Mouse (Mus musculus): ENCODE results near the gene Uroc1. TPM values are rescaled to one million over a fixed set of nuclear protein-coding genes. Genes with fewer than 3 reads are reported as not detected.

Uroc1 gene
- 0.04 TPM in 1 of 2 replicates, not detected in the other for polyA plus RNA-seq (2012; rRNA removed)

DNA sequence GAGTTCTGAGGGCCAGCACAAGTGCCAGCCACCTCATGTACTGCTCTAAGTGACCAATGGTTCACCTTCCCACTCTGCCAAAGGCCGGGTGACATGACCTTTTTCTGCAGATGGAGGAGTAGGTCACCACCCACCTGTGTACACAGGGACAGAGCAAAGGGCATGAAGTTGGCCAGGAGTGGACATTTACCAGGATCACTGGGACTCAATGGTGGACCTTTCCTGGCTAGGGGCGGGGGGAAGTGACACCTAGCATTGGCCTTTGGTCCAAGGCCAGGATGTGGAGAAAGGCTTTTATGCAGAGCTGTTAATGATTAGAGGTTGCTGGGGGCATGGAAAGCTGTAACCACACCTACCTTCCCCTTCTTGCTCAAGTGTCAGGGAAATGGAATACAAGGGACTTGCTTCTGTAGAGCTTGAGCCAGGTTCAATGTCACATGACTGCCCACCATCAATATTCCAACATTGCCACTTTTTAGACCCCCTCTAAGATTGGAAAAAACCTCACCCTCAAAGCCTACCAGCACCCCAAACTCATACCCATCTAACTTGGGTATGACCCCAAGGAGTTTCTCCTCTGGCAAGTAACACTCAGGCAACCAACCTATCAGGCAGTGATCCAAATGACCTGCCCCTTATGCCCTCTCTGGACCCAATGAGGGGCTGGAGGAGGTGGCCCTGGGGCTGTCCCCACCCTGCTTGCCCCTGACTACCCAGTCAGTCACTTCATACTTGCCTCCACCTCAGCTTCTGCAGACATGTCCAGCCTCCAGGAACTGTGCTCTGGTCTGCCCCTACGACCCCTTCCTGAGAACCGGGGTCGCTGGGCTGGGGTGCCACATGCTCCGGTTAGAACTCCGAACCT, at the start of gene Uroc1:
Gene Uroc1, plus strand, starts transcription at position 724 of the 865 bp plus-strand sequence.
- no peak within 1 kb of the TSS for H3K4me3 ChIP-seq (ENCODE audit: insufficient read depth, low read length)
- no peaks in the 10 kb centered on the region for H3K4me1 ChIP-seq (ENCODE audit: control insufficient read depth, insufficient read depth, low read length)
- H3K27ac ChIP-seq (ENCODE audit: insufficient read depth, low read length) = no peak within 1 kb of the TSS
- no peak for TF ChIP-seq CTCF (IDR thresholded peaks at IDR 0.05; ENCODE audit: extremely low read depth, insufficient read depth, low read length)
- TF ChIP-seq POLR2A (IDR thresholded peaks at IDR 0.05; ENCODE audit: extremely low read depth, insufficient read depth, low read length) = no peak

GRCm38 (mm10) chr6:90288265-90288664, 44.8 kb upstream of the Uroc1 start:
- no peaks in the 10 kb centered on the region for H3K4me1 ChIP-seq (ENCODE audit: control insufficient read depth, insufficient read depth, low read length)
- H3K4me3 ChIP-seq (ENCODE audit: insufficient read depth, low read length) = no peak overlapping the region
- TF ChIP-seq POLR2A (IDR thresholded peaks at IDR 0.05; ENCODE audit: extremely low read depth, insufficient read depth, low read length) = no peak
- peak; percentile 39; the same call in 1 of the 2 replicates for TF ChIP-seq CTCF (IDR thresholded peaks at IDR 0.05; ENCODE audit: extremely low read depth, insufficient read depth, low read length)
- no peak overlapping the region for H3K27ac ChIP-seq (ENCODE audit: insufficient read depth, low read length)

- no peak within 1 kb of the TSS for H3K27ac ChIP-seq (ENCODE audit: insufficient read depth, low read length)
- no peaks in the 10 kb centered on the region for H3K4me1 ChIP-seq (ENCODE audit: control insufficient read depth, insufficient read depth, low read length)
- H3K4me3 ChIP-seq (ENCODE audit: insufficient read depth, low read length) = no peak within 1 kb of the TSS
- TF ChIP-seq CTCF (IDR thresholded peaks at IDR 0.05; ENCODE audit: extremely low read depth, insufficient read depth, low read length) = no peak
- TF ChIP-seq POLR2A (IDR thresholded peaks at IDR 0.05; ENCODE audit: extremely low read depth, insufficient read depth, low read length) = no peak
Observed at GRCm38 (mm10) chr6:90300919-90301318, 32.2 kb upstream of the Uroc1 start, which contains the start of gene BC048671. Gene BC048671, plus strand, starts transcription at chr6:90301219.

GRCm38 (mm10) chr6:90306315-90306975, 26.6 kb upstream of the Uroc1 start:
- no peaks in the 10 kb centered on the region for H3K4me1 ChIP-seq (ENCODE audit: control insufficient read depth, insufficient read depth, low read length)
- TF ChIP-seq POLR2A (IDR thresholded peaks at IDR 0.05; ENCODE audit: extremely low read depth, insufficient read depth, low read length) (no peak), CTCF (IDR thresholded peaks at IDR 0.05; ENCODE audit: extremely low read depth, insufficient read depth, low read length) (no peak)
- H3K4me3 ChIP-seq (ENCODE audit: insufficient read depth, low read length) = no peak overlapping the region
- H3K27ac ChIP-seq (ENCODE audit: insufficient read depth, low read length) = no peak overlapping the region

- no peaks in the 10 kb centered on the region for H3K4me1 ChIP-seq (ENCODE audit: control insufficient read depth, insufficient read depth, low read length)
- TF ChIP-seq POLR2A (IDR thresholded peaks at IDR 0.05; ENCODE audit: extremely low read depth, insufficient read depth, low read length) (no peak), CTCF (IDR thresholded peaks at IDR 0.05; ENCODE audit: extremely low read depth, insufficient read depth, low read length) (no peak)
Observed at GRCm38 (mm10) chr6:90308839-90309778, 24.0 kb upstream of the Uroc1 start.

DNA sequence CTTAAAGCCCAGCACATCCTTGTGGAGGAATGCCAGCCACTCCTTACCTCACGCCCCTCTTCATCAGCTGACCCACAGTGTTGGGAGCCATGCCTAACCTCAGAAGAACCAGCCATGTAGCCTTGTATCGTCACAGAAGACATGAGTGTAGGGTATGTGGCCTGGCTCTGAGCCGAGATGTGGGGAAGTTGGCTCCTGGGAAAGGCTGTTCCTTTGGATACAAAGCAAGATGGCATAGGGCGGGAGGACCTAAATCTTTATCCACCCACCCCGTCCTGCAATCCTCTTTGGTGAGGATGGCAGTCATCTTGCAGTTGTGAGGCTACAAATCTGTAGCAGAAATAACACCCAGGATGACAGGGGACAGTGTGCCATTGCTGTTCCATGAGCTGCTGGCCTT, 17.1 kb upstream of the Uroc1 start:
- Histone ChIP-seq H3K27ac (ENCODE audit: insufficient read depth, low read length) (no peak overlapping the region), H3K4me3 (ENCODE audit: insufficient read depth, low read length) (no peak overlapping the region), H3K4me1 (ENCODE audit: control insufficient read depth, insufficient read depth, low read length) (no peaks in the 10 kb centered on the region)
- TF ChIP-seq CTCF (IDR thresholded peaks at IDR 0.05; ENCODE audit: extremely low read depth, insufficient read depth, low read length) = no peak
- no peak for TF ChIP-seq POLR2A (IDR thresholded peaks at IDR 0.05; ENCODE audit: extremely low read depth, insufficient read depth, low read length)

More at GRCm38 (mm10) chr6:90308839-90309778, 24.0 kb upstream of the Uroc1 start:
- Histone ChIP-seq H3K27ac (ENCODE audit: insufficient read depth, low read length) (no peak overlapping the region), H3K4me3 (ENCODE audit: insufficient read depth, low read length) (no peak overlapping the region)

- Histone ChIP-seq H3K4me1 (ENCODE audit: control insufficient read depth, insufficient read depth, low read length) (no peaks in the 10 kb centered on the region), H3K27ac (ENCODE audit: insufficient read depth, low read length) (no peak overlapping the region), H3K4me3 (ENCODE audit: insufficient read depth, low read length) (no peak overlapping the region)
- TF ChIP-seq CTCF (IDR thresholded peaks at IDR 0.05; ENCODE audit: extremely low read depth, insufficient read depth, low read length) (no peak), POLR2A (IDR thresholded peaks at IDR 0.05; ENCODE audit: extremely low read depth, insufficient read depth, low read length) (no peak)
Observed at GRCm38 (mm10) chr6:90317510-90318258, 15.4 kb upstream of the Uroc1 start.

- Histone ChIP-seq H3K27ac (ENCODE audit: insufficient read depth, low read length) (no peak overlapping the region), H3K4me1 (ENCODE audit: control insufficient read depth, insufficient read depth, low read length) (no peaks in the 10 kb centered on the region), H3K4me3 (ENCODE audit: insufficient read depth, low read length) (no peak overlapping the region)
- TF ChIP-seq CTCF (IDR thresholded peaks at IDR 0.05; ENCODE audit: extremely low read depth, insufficient read depth, low read length) = no peak
- no peak for TF ChIP-seq POLR2A (IDR thresholded peaks at IDR 0.05; ENCODE audit: extremely low read depth, insufficient read depth, low read length)
Observed at GRCm38 (mm10) chr6:90319019-90319418, 14.1 kb upstream of the Uroc1 start.

Data from cortical plate, adult 2 months (tissue).